Mouse (Mus musculus): ENCODE data around the gene Slc25a47.

DNA sequence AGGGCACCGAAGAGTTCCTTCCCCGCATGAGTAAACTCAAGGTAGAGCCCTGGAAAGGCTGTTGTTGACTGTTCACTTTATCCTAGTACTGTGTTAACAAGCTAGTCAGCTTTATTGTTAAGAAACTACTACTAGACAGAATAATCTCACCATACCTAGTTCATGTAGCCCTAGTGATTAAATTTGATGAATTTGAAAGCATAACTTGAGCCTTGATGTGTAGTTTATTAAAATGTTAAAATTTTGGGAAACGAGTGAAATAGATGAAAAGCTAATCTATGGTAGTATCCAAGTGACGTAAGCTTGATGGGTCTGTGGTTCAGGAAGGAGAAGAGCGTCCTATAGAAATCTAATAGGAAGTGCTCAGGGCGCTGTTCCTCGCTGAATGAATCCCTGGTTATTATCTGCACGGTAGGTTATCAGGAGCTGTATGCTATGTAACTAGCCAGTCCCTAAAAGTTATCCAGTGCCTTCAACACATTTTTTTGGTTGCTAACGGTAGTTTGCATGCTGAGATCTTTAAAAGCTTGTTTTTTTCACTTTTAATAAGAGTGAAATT is 40.8 kb upstream of the Slc25a47 start:
- TF ChIP-seq CTCF (IDR thresholded peaks at IDR 0.05) (no peak), EP300 (IDR thresholded peaks at IDR 0.05; ENCODE audit: insufficient read depth, low read depth, low read length) (no peak)

Measured in heart, adult 2 months (tissue).